Mouse (Mus musculus) lung, adult 2 months (tissue): ENCODE data around the gene Grm8.

Source experiments
- CTCF ChIP-seq: fragments of 200-500 bp; IDR thresholded peaks from 2 replicates; pipeline ENCODE4 v1.5.1; 2011; ENCODE audit warnings: mild to moderate bottlenecking, low read length, control low read depth; ENCODE audit not compliant: insufficient read depth
- POLR2A ChIP-seq: fragments of 200-500 bp; IDR thresholded peaks from 2 replicates; pipeline ENCODE4 v1.6.1; 2011; ENCODE audit warnings: low read depth, mild to moderate bottlenecking, control low read depth, low read length, borderline replicate concordance; ENCODE audit errors: extremely low read depth

GRCm38 (mm10) chr6:27346311-27346710, 788.7 kb downstream of the Grm8 start:
- no peak for TF ChIP-seq CTCF
- TF ChIP-seq POLR2A = no peak
